In the genomic region with DNA sequence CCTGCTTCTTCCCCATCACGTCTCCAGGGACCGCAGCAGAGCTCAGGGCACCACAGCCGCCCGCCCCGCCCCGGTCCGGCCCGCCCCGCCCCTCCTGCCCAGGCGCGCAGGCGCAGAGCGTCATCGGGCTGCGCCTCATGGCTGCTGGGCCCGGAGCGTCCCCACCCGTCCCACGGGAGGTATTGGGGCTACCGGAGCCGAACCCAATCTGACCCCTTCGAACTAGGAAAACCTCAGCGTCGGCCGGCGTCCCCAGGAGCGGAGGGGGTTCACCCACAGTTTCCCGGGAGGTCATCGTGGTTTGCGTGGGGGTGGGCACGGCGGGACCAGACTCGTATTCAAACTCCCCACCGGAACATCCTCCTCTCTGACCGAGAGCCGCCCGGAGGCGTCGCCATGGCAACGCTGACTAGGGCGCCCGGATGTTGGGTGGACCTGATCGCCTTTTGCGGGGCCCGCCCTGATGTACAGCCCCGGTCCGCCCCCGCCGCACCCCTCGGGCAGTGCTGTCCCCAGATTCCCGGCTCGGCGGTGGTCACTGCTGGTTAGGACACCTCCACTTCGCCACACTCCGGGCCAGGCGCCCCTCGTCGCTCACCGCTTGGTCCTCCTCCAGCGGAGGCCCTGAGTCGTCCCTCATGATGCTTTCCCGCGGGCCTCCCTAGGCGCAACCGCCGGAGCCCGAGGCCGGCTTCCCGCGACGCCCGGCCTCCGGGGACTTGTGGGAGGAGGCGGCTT, we compare ENCODE assay signal across 7 mouse cellular contexts. TPM values are rescaled to one million over a fixed set of nuclear protein-coding genes. Genes with fewer than 3 reads are reported as not detected.
DNase-seq lines count a peak whose midpoint lies in the region; ATAC-seq lines count a peak whose summit lies in the region.

A gene (minus strand): TSS at position 689 of the 738 bp plus-strand sequence.

- H3K9ac ChIP-seq in midbrain, embryonic 13.5 days (replicated peaks): peak within 1 kb of the TSS; percentile 95

- no peaks in the 10 kb centered on the region for H3K9me3 ChIP-seq in limb, embryonic 10.5 days (replicated peaks)
- H3K9me3 ChIP-seq in midbrain, embryonic 13.5 days: no peaks in the 10 kb centered on the region

- peak; percentile 91 for DNase-seq in adrenal gland, adult 8-10 months
- DNase-seq in embryo, embryonic 9.5 days (ENCODE audit: extremely low spot score): peak; percentile 97
- peak; percentile 89 for DNase-seq in kidney, adult 11 months
- DNase-seq in limb, embryonic 10.5 days (ENCODE audit: low spot score): peak; percentile 99
- peak; percentile 81 for DNase-seq in spleen, adult 12 weeks (ENCODE audit: low spot score)

- H3K4me1 ChIP-seq in limb, embryonic 10.5 days: peaks cover 12% of the 10 kb centered on the region
- H3K4me1 ChIP-seq in midbrain, embryonic 13.5 days (replicated peaks): peaks cover 17% of the 10 kb centered on the region

- peak within 1 kb of the TSS; percentile 89 for H3K27ac ChIP-seq in limb, embryonic 10.5 days
- peak within 1 kb of the TSS; percentile 94 for H3K27ac ChIP-seq in midbrain, embryonic 13.5 days

- H3K27me3 ChIP-seq in limb, embryonic 10.5 days (ENCODE audit: low read depth, poor library complexity, severe bottlenecking): no peaks in the 10 kb centered on the region
- H3K27me3 ChIP-seq in midbrain, embryonic 13.5 days: no peaks in the 10 kb centered on the region

- ATAC-seq in granulocyte monocyte progenitor cell, adult 5-6 weeks (replicated peaks; ENCODE audit: poor library complexity, severe bottlenecking): peak; percentile 95
- ATAC-seq in midbrain, embryonic 13.5 days: peak; percentile 99

- H3K36me3 ChIP-seq in limb, embryonic 10.5 days: peaks cover 3% of the 10 kb centered on the region; the same call in 1 of the 2 replicates
- H3K36me3 ChIP-seq in midbrain, embryonic 13.5 days: peaks cover 16% of the 10 kb centered on the region

- peak within 1 kb of the TSS; percentile 64 for H3K4me3 ChIP-seq in limb, embryonic 10.5 days
- H3K4me3 ChIP-seq in midbrain, embryonic 13.5 days (replicated peaks): peak within 1 kb of the TSS; percentile 74

- H3K4me2 ChIP-seq in midbrain, embryonic 13.5 days (replicated peaks): peak within 1 kb of the TSS; percentile 85

- WGBS in limb, embryonic 10.5 days: under 1% methylated on average over 73 of the region's 74 CpGs
- 0% methylated on average over 72 of the region's 74 CpGs for WGBS in midbrain, embryonic 13.5 days

RNA-seq across cellular contexts. Expression of the gene that starts here (rescaled TPM):
- total RNA-seq in adrenal gland, adult 8-10 months (2022): 10 to 100 TPM; 19.4 to 32.7 (median 26.3) TPM
- 9.7 and 16.4 TPM in 2 replicates for total RNA-seq in granulocyte monocyte progenitor cell, adult 5-6 weeks (2014; fragmentation: Nextera tagmentation)
- 11.6 and 15.3 TPM in 2 replicates for total RNA-seq in granulocyte monocyte progenitor cell, adult 5-6 weeks (2017)
- 34.0 and 36.5 TPM in 2 replicates for polyA plus RNA-seq in limb, embryonic 10.5 days (2016; fragmentation: Nextera tagmentation; extraction: Ambion mirVana)
- 46.6 and 47.9 TPM in 2 replicates for polyA plus RNA-seq in midbrain, embryonic 13.5 days (2015; fragmentation: Nextera tagmentation; extraction: Ambion mirVana)

Comparison
In these comparisons a context has a peak if more than half of its experiments do, and no peak if none do; other contexts are left out.
1. Peak in every context shown above with its lines: DNase-seq, ATAC-seq, H3K4me3 ChIP-seq and H3K27ac ChIP-seq.